Mouse (Mus musculus): Measurements from ENCODE around the gene Kbtbd13. TPM values are rescaled to one million over a fixed set of nuclear protein-coding genes. Genes with fewer than 3 reads are reported as not detected.

Kbtbd13 gene
- total and polyA plus RNA-seq, 3 experiments, result not detected

DNA sequence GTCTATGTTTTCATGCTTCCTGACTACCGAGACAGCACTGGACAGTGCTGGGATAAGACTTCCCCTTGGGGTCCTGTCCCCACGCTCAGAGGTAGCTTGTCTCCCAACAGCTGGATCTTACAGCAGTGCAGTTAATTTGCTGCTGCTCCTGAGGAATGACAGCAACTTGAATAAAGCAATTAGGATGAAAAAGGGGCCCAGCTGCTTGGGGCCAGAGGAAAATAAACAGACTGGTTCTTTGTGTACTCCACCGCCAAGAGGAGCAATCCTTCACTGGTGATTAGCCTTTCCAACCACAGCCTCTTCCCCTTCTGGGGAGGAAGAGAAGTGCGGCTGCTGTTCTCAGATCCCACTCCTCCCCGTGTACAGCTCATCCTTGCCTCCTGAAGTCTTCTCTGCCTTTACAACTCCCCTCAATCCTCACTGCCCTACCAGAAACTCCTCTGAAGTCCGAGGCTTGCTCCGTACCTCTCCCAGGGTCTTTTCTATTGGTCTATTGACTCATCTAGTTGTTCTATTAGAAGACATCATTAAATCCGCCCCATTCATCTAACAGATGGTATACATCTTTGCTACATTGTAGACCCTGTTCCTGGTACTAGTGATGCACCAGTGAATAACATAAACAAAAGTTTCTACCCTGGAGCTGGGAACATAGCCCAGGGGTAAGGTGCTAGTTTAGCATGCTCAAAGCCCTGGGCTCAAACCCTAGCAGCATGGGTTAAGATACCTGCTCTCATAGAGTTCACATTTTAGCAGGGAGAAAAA, 4.9 kb downstream of the Kbtbd13 start:
- H3K9ac ChIP-seq (ENCODE audit: insufficient read depth, low read depth), result no peak overlapping the region
- H3K9me3 ChIP-seq (replicated peaks; ENCODE audit: low read length), result peaks cover 4% of the 10 kb centered on the region
- no peak for DNase-seq (ENCODE audit: extremely low read depth)
- H3K4me3 ChIP-seq (replicated peaks in 1 of 3; ENCODE audit: low read depth in 2 of 3, low read length in 2 of 3, poor library complexity in 1 of 3), result no peak overlapping the region
- dilution Hi-C loops (cut with MboI; ENCODE audit: extremely low pct_ligation_motif_present, extremely low pct_unique_long_range_greater_than_20kb, low sequenced_read_pairs), result no loop called here
- H3K36me3 ChIP-seq (replicated peaks in 1 of 2; ENCODE audit: control insufficient read depth in 1 of 2, insufficient read depth in 1 of 2, low read length in 1 of 2), result no peaks in the 10 kb centered on the region
- H3K4me1 ChIP-seq (ENCODE audit: control insufficient read depth in 1 of 2, insufficient read depth in 2 of 2), result peaks cover 0 to 2% of the 10 kb centered on the region in 2 experiments; a peak in 2 of 4 replicates
- H3K27me3 ChIP-seq (replicated peaks), result no peaks in the 10 kb centered on the region
- in situ Hi-C loops (cut with MboI; ENCODE audit: low pct_ligation_motif_present, low pct_unique_long_range_greater_than_20kb, low sequenced_read_pairs), result no loop called here
- H3K4me2 ChIP-seq (ENCODE audit: insufficient read depth, low read depth, poor library complexity, severe bottlenecking), result no peak overlapping the region
- no peak overlapping the region for H3K27ac ChIP-seq (ENCODE audit: insufficient read depth, low read depth)
- no peak for TF ChIP-seq USF1 (IDR thresholded peaks at IDR 0.05; ENCODE audit: low read depth, low read length)
- no peak for TF ChIP-seq ELF1 (IDR thresholded peaks at IDR 0.05; ENCODE audit: low read depth, low read length)
- TF ChIP-seq MAZ (IDR thresholded peaks at IDR 0.05; ENCODE audit: low read depth, low read length), result no peak
- no peak for TF ChIP-seq ZKSCAN1 (IDR thresholded peaks at IDR 0.05; ENCODE audit: borderline replicate concordance, low read depth, low read length)
- no peak for TF ChIP-seq RCOR1 (conservative IDR thresholded peaks at IDR 0.05; ENCODE audit: low read depth, low read length)
- no peak for TF ChIP-seq JUN (IDR thresholded peaks at IDR 0.05; ENCODE audit: insufficient read depth, low read depth, low read length)
- TF ChIP-seq UBTF (IDR thresholded peaks at IDR 0.05; ENCODE audit: low read depth, low read length), result no peak
- TF ChIP-seq RAD21 (IDR thresholded peaks at IDR 0.05; ENCODE audit: low read depth, low read length), result no peak
- no peak for TF ChIP-seq SMC3 (IDR thresholded peaks at IDR 0.05; ENCODE audit: low read depth, low read length)
- no peak for TF ChIP-seq ZC3H11A (IDR thresholded peaks at IDR 0.05; ENCODE audit: low read depth, low read length)
- TF ChIP-seq IRF4 (IDR thresholded peaks at IDR 0.05; ENCODE audit: low read depth, low read length), result no peak
- no peak for TF ChIP-seq MXI1 (IDR thresholded peaks at IDR 0.05; ENCODE audit: low read depth, low read length)
- no peak for TF ChIP-seq EP300 (IDR thresholded peaks at IDR 0.05; ENCODE audit: low read length)
- no peak for TF ChIP-seq CTCF (conservative IDR thresholded peaks at IDR 0.05 in 1 of 2, IDR thresholded peaks at IDR 0.05 in 1 of 2; ENCODE audit: low read depth in 2 of 2, low read length in 2 of 2)
- no peak for TF ChIP-seq ZNF384 (IDR thresholded peaks at IDR 0.05; ENCODE audit: low read depth, low read length)
- H3K79me2 ChIP-seq (replicated peaks; ENCODE audit: control insufficient read depth, extremely low read depth, insufficient read depth, poor library complexity, severe bottlenecking), result no peaks in the 10 kb centered on the region

GRCm38 (mm10) chr9:65384276-65384675, 7.2 kb downstream of the Kbtbd13 start:
- no peaks in the 10 kb centered on the region for H3K79me2 ChIP-seq (replicated peaks; ENCODE audit: control insufficient read depth, extremely low read depth, insufficient read depth, poor library complexity, severe bottlenecking)
- in situ Hi-C loops (cut with MboI; ENCODE audit: low pct_ligation_motif_present, low pct_unique_long_range_greater_than_20kb, low sequenced_read_pairs) (loop anchor here (5.0 kb wide), 1 partner anchor 43 kb away; no protein-coding TSS in a partner anchor), dilution Hi-C loops (cut with MboI; ENCODE audit: extremely low pct_ligation_motif_present, extremely low pct_unique_long_range_greater_than_20kb, low sequenced_read_pairs) (no loop called here)
- H3K9me3 ChIP-seq (replicated peaks; ENCODE audit: low read length), result no peaks in the 10 kb centered on the region
- H3K4me3 ChIP-seq (replicated peaks in 1 of 3; ENCODE audit: low read depth in 2 of 3, low read length in 2 of 3, poor library complexity in 1 of 3), result no peak overlapping the region
- H3K27ac ChIP-seq (ENCODE audit: insufficient read depth, low read depth), result no peak overlapping the region
- no peaks in the 10 kb centered on the region for H3K36me3 ChIP-seq (replicated peaks in 1 of 2; ENCODE audit: control insufficient read depth in 1 of 2, insufficient read depth in 1 of 2, low read length in 1 of 2)
- TF ChIP-seq MAZ (IDR thresholded peaks at IDR 0.05; ENCODE audit: low read depth, low read length) (no peak), NELFE (IDR thresholded peaks at IDR 0.05; ENCODE audit: low read depth, low read length) (no peak), MYC (IDR thresholded peaks at IDR 0.05; ENCODE audit: low read depth, low read length) (no peak), SIN3A (IDR thresholded peaks at IDR 0.05; ENCODE audit: low read length) (no peak), PAX5 (IDR thresholded peaks at IDR 0.05; ENCODE audit: low read length) (no peak), RAD21 (IDR thresholded peaks at IDR 0.05; ENCODE audit: low read depth, low read length) (no peak), RCOR1 (conservative IDR thresholded peaks at IDR 0.05; ENCODE audit: low read depth, low read length) (no peak), KAT2A (IDR thresholded peaks at IDR 0.05; ENCODE audit: insufficient replicate concordance, low read length) (no peak), ZC3H11A (IDR thresholded peaks at IDR 0.05; ENCODE audit: low read depth, low read length) (no peak), ZMIZ1 (IDR thresholded peaks at IDR 0.05; ENCODE audit: low read depth, low read length) (no peak), USF1 (IDR thresholded peaks at IDR 0.05; ENCODE audit: low read depth, low read length) (no peak), E2F4 (IDR thresholded peaks at IDR 0.05; ENCODE audit: insufficient replicate concordance, low read depth, low read length) (no peak), JUN (IDR thresholded peaks at IDR 0.05; ENCODE audit: insufficient read depth, low read depth, low read length) (no peak), ZNF384 (IDR thresholded peaks at IDR 0.05; ENCODE audit: low read depth, low read length) (no peak), ZKSCAN1 (IDR thresholded peaks at IDR 0.05; ENCODE audit: borderline replicate concordance, low read depth, low read length) (no peak), ETS1 (conservative IDR thresholded peaks at IDR 0.05; ENCODE audit: low read depth, low read length) (no peak), NRF1 (IDR thresholded peaks at IDR 0.05; ENCODE audit: low read depth, low read length) (no peak), CHD1 (IDR thresholded peaks at IDR 0.05; ENCODE audit: low read depth, low read length) (no peak)
- no peak for DNase-seq (ENCODE audit: extremely low read depth)
- H3K9ac ChIP-seq (ENCODE audit: insufficient read depth, low read depth), result no peak overlapping the region
- H3K27me3 ChIP-seq (replicated peaks), result no peaks in the 10 kb centered on the region
- no peak overlapping the region for H3K4me2 ChIP-seq (ENCODE audit: insufficient read depth, low read depth, poor library complexity, severe bottlenecking)
- peaks cover 0 to 4% of the 10 kb centered on the region in 2 experiments; a peak in 1 of 4 replicates for H3K4me1 ChIP-seq (ENCODE audit: control insufficient read depth in 1 of 2, insufficient read depth in 2 of 2)

All from CH12.LX (cell line).